Mouse (Mus musculus) thymus, adult 2 months (tissue): Measurements from ENCODE around the gene Axin1. TPM values are rescaled to one million over a fixed set of nuclear protein-coding genes. Genes with fewer than 3 reads are reported as not detected.

Source experiments
- DNase-seq: peaks from one replicate; pipeline ENCODE4 v3.0.0; 2021
- H3K27ac ChIP-seq: fragments of 200-500 bp; 2 replicates; pipeline ENCODE4 v1.5.1; 2012; ENCODE audit warnings: low read length, control low read depth; ENCODE audit not compliant: control insufficient read depth, insufficient read depth
- H3K27me3 ChIP-seq: fragments of 200-500 bp; 2 replicates; pipeline ENCODE4 v1.6.1; 2012; ENCODE audit warnings: mild to moderate bottlenecking, low read length, moderate library complexity, mixed read lengths; ENCODE audit not compliant: control insufficient read depth, insufficient read depth
- H3K36me3 ChIP-seq: fragments of 200-500 bp; 2 replicates; pipeline ENCODE4 v1.6.1; 2012; ENCODE audit warnings: mild to moderate bottlenecking, low read length, moderate library complexity; ENCODE audit not compliant: control insufficient read depth, insufficient read depth
- H3K4me1 ChIP-seq: fragments of 200-500 bp; replicated peaks from 2 replicates; pipeline ENCODE4 v1.6.1; 2012; ENCODE audit warnings: low read length; ENCODE audit not compliant: control insufficient read depth, insufficient read depth
- H3K4me3 ChIP-seq: fragments of 200-500 bp; 2 replicates; pipeline ENCODE4 v1.5.1; 2012; ENCODE audit warnings: mild to moderate bottlenecking, low read length, control low read depth, moderate library complexity; ENCODE audit not compliant: control insufficient read depth, insufficient read depth
- CTCF ChIP-seq: fragments of 200-500 bp; IDR thresholded peaks from 2 replicates; pipeline ENCODE4 v1.5.1; 2012; ENCODE audit warnings: mild to moderate bottlenecking, control low read depth, low read length, moderate library complexity, borderline replicate concordance; ENCODE audit not compliant: control insufficient read depth, poor library complexity, insufficient read depth; ENCODE audit errors: extremely low read depth
- POLR2A ChIP-seq: fragments of 200-500 bp; IDR thresholded peaks from 2 replicates; pipeline ENCODE4 v1.6.1; 2012; ENCODE audit warnings: mild to moderate bottlenecking, low read length, control low read depth, moderate library complexity; ENCODE audit not compliant: control insufficient read depth, poor library complexity, insufficient read depth; ENCODE audit errors: extremely low read depth
- WGBS: fragments of 180-500 bp; shearing (Covaris S2); methylation state at CpG from one replicate; pipeline ENCODE4 v1.1.7; 2018; 5-methylcytosine and 5-hydroxymethylcytosine counted together
- polyA plus RNA-seq: library from polyadenylated mRNA; depleted of rRNA; stranded (reverse); fragments of >200 nt; gene quantifications from 2 replicates; pipeline ENCODE4 v1.2.3, GENCODE M21; 2012; rRNA removed

The Axin1 gene
- polyA plus RNA-seq, 1 experiment, result 38.0 TPM

DNA sequence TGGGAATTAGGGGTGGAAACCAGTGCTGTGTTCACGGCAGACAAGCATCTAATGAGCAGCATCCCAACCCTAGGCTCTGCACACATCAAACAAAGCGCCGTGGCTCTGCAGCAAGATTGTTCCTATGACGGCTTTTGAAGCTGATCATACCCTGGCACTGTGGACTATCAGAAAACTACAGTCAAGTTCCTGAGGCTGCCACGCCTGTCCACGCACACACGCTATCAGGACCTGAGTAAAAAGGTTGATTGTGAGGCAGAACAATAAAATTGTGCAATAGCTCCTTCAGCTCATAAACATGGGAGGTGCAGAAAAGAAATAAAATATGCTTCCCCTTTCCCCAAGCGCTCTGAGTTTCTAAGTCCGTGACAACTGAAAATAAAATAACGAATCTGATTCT, 99.2 kb downstream of the Axin1 start:
- H3K27ac ChIP-seq, result no peak overlapping the region
- no peak overlapping the region for H3K4me3 ChIP-seq
- no peaks in the 10 kb centered on the region for H3K27me3 ChIP-seq
- WGBS, result 50% methylated on average over 10 of the region's 10 CpGs
- no peak for DNase-seq
- H3K36me3 ChIP-seq, result no peaks in the 10 kb centered on the region
- TF ChIP-seq CTCF (no peak), POLR2A (no peak)
- H3K4me1 ChIP-seq, result no peaks in the 10 kb centered on the region

DNA sequence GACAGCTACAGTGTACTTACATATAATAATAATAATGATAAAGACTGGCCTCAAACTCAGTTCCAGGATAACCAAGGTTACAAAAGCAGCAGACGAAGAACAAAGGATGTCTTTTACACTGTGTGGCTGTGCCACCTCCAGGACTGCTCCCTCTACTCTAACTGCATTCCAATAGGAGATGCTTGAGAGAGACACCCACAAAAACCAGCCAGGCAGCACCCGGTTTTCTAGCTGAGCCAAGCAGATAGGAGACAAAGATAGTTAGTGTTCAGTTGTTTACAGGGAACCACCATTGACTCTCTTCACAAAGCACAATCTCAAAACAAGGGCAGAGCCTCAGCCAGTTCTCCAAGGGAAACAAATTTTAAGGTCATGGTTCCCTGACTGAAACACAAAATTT, 101.1 kb downstream of the Axin1 start:
- Histone ChIP-seq H3K27ac (no peak overlapping the region), H3K36me3 (no peaks in the 10 kb centered on the region), H3K27me3 (no peaks in the 10 kb centered on the region), H3K4me3 (no peak overlapping the region), H3K4me1 (peaks cover 6% of the 10 kb centered on the region)
- DNase-seq, result no peak
- WGBS, result 87% methylated on average over 2 of the region's 2 CpGs
- TF ChIP-seq POLR2A, result no peak

DNA sequence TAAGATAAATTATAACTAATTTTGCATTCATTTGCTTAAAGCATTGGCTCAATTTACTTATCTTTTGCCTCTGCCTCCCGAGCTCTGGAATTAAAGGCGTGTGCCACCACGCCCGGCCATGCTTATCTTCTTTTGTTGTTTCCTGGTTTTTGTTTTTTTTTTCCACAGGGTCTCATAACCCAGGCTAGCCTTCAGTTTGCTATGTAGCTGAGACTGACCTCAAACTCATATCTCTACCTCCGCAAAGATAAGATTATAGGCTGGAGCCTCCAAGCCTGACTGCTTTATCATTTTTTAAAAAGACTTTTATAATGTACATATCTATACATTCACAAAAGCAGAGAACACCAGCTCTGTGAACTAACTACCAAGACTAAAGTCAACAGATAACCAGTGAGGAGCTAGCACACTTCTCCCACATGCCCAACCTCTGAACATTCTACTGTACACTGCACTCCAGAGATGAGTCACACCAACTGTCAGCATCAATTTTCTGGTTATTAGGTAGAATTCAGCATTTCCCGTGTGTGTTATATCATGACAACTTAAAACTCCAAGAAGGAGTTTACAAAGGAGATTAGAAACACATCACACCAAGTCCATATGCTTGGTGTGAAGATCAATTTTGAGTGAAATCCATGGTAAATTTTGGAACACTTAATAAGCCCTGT, 101.8 kb downstream of the Axin1 start:
- Histone ChIP-seq H3K4me1 (peaks cover 6% of the 10 kb centered on the region), H3K27ac (no peak overlapping the region), H3K27me3 (no peaks in the 10 kb centered on the region), H3K36me3 (no peaks in the 10 kb centered on the region), H3K4me3 (no peak overlapping the region)
- 94% methylated on average over 6 of the region's 6 CpGs for WGBS
- TF ChIP-seq POLR2A (no peak), CTCF (no peak)
- no peak for DNase-seq

DNA sequence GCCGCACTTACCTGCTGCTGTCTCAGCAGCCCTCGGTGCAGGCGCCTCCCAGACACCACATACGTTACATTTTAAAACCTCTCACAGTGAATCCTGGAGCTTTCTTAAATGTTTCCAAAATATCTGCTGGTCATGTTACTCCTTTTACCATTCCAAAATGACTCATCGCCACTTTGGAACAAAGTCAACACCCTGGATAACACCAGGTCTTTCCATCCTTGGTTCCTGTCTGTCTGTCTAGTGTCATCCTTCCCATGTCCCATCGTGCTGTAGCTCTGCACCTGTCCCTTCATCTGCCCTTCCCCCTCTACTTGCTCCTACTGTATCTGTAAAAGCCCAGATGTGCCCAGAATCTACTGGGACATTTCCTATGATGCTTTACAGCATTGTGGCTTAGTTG, 102.5 kb downstream of the Axin1 start:
- DNase-seq, result no peak
- Histone ChIP-seq H3K36me3 (no peaks in the 10 kb centered on the region), H3K27ac (no peak overlapping the region), H3K4me1 (peaks cover 6% of the 10 kb centered on the region), H3K27me3 (no peaks in the 10 kb centered on the region), H3K4me3 (no peak overlapping the region)
- TF ChIP-seq POLR2A (no peak), CTCF (no peak)
- WGBS, result 86% methylated on average over 6 of the region's 6 CpGs

DNA sequence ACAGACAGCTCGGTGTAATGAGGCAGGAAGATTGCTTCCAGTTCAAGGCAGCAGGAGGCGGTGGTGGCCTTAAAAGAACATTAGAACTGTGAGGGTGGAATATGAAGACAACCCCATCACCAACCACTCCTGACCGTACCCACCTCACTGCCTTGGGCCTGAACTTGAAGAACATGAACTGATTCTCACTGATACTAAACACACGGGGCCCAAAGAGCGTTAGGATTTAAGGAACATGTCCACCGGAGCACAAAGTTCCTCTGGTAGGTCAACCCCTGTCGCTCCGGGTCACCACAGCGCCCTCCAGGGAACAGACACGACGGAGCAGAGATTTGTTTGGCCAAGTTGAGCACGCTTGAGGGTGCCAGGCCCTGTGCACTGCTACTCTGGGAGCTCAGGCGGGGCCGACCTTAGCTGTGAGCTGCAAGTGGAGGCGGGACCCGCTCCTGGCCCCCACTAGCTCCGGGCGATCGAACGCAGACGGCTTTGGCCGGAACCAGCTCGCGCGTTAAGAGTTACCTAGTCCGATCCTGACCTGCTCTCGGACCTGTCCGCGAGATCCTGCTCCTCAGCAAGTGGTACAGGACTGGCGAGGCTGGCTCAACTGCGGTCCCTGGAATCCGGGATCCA, 105.1 kb downstream of the Axin1 start:
- no peaks in the 10 kb centered on the region for H3K27me3 ChIP-seq
- no peaks in the 10 kb centered on the region for H3K36me3 ChIP-seq
- DNase-seq, result peak; percentile 54
- H3K27ac ChIP-seq, result peak overlapping the region; percentile 14; the same call in 1 of the 2 replicates
- 1% methylated on average over 32 of the region's 32 CpGs for WGBS
- peaks cover 6% of the 10 kb centered on the region for H3K4me1 ChIP-seq
- H3K4me3 ChIP-seq, result peak overlapping the region; percentile 63
- TF ChIP-seq CTCF (peak; percentile 22; the same call in 1 of the 2 replicates), POLR2A (0 out of 2 replicates have a peak, but pooled peaks have one; percentile 7)

DNA sequence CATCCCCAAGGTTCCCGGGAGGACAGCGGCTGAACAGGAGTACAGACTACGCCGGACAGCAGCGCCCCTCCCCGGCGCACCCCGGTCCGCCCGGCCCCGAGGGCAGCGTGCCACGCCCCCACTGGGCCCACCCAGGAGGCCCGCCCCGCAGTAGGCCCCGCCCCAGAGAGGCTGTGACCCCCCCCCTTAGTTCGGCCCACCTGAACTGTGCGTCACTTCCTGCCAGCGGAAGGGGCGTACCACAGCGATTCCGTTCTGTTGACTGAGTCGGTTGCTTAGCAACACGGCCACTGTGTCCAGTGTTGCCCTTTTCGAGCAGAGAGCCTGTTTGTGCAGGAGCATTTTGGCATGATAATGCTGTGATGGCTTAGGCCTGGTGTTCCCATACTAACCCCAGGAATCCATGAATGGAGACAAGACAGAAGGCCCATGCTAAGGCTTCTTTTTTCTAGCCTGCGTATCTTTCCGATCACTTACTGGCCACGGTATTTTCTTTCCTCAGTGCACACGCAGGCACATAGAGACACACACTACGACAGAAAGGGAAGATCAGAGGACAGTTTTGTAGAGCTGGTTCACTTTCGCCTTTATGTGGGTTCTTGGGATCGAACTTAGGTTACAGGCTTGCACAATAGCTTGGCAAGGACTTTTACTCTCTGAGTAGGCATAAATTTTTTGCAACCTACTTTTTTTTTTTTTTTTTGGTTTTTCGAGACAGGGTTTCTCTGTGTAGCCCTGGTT, 105.8 kb downstream of the Axin1 start, which contains the start of gene Fam234a:
Gene Fam234a (minus strand): TSS at position 142 of the 741 bp plus-strand sequence.
- WGBS, result 5% methylated on average over 30 of the region's 33 CpGs

More for the DNA sequence above, 105.8 kb downstream of the Axin1 start, which contains the start of gene Fam234a:
- peak within 1 kb of the TSS; percentile 14; the same call in 1 of the 2 replicates for H3K27ac ChIP-seq
- no peaks in the 10 kb centered on the region for H3K27me3 ChIP-seq
- 0 out of 2 replicates have a peak, but pooled peaks have one; percentile 8 for TF ChIP-seq CTCF
- 0 out of 2 replicates have a peak, but pooled peaks have one; percentile 2 for TF ChIP-seq POLR2A
- no peaks in the 10 kb centered on the region for H3K36me3 ChIP-seq
- H3K4me3 ChIP-seq, result peak within 1 kb of the TSS; percentile 63
- peak; percentile 89 for DNase-seq
- peaks cover 6% of the 10 kb centered on the region for H3K4me1 ChIP-seq

Other genes starting within 250 kb of the Axin1 start
- gene Rab40c, start 219.0 kb upstream of the Axin1 start, polyA plus RNA-seq, result 43.5 and 57.6 TPM in 2 replicates
- gene Pigq, start 193.8 kb upstream of the Axin1 start, polyA plus RNA-seq, result 133 and 134 TPM in 2 replicates
- gene Nhlrc4, start 193.7 kb upstream of the Axin1 start, polyA plus RNA-seq, result 0.51 and 0.62 TPM in 2 replicates
- 0.06 and 0.19 TPM in 2 replicates for gene A930017K11Rik, start 186.1 kb upstream of the Axin1 start, polyA plus RNA-seq
- gene Capn15, start 152.9 kb upstream of the Axin1 start, polyA plus RNA-seq, result 80.7 and 82.6 TPM in 2 replicates
- 25.2 and 26.2 TPM in 2 replicates for gene Rab11fip3, start 69.1 kb upstream of the Axin1 start, polyA plus RNA-seq
- gene Decr2, start 48.4 kb upstream of the Axin1 start, polyA plus RNA-seq, result 10.0 and 11.5 TPM in 2 replicates
- gene Nme4, start 43.1 kb upstream of the Axin1 start, polyA plus RNA-seq, result 30.9 and 33.1 TPM in 2 replicates
- 38.2 and 43.2 TPM in 2 replicates for gene Tmem8, start 25.4 kb upstream of the Axin1 start, polyA plus RNA-seq
- gene Mrpl28, start 15.2 kb upstream of the Axin1 start, polyA plus RNA-seq, result 80.0 and 82.6 TPM in 2 replicates
- gene Pdia2, start 60.4 kb downstream of the Axin1 start, polyA plus RNA-seq, result not detected in 2 replicates
- 9.2 and 10.6 TPM in 2 replicates for gene Rgs11, start 64.3 kb downstream of the Axin1 start, polyA plus RNA-seq
- gene Arhgdig, start 69.1 kb downstream of the Axin1 start, polyA plus RNA-seq, result 0.77 and 1.0 TPM in 2 replicates
- gene Fam234a, start 105.6 kb downstream of the Axin1 start, polyA plus RNA-seq, result 18.9 and 24.3 TPM in 2 replicates
- gene Luc7l, start 114.2 kb downstream of the Axin1 start, polyA plus RNA-seq, result 36.7 and 38.8 TPM in 2 replicates